Mouse (Mus musculus): Measurements from ENCODE around the gene Tnfrsf14.
A peak's percentile ranks its signal among the peaks of the same experiment; 100 is the strongest.

Tnfrsf14 gene

GRCm38 (mm10) chr4:154948940-154949588 is 20.7 kb upstream of the Tnfrsf14 start:
- no peak for DNase-seq (ENCODE audit: low read depth, low spot score)

GRCm38 (mm10) chr4:154948066-154948939 is 19.9 kb upstream of the Tnfrsf14 start:
- no peak for DNase-seq (ENCODE audit: low read depth, low spot score)

GRCm38 (mm10) chr4:154946319-154946718 is 18.0 kb upstream of the Tnfrsf14 start:
- DNase-seq (ENCODE audit: low read depth, low spot score), result peak; percentile 89

GRCm38 (mm10) chr4:154944121-154944590 is 15.8 kb upstream of the Tnfrsf14 start:
- peak; percentile 95 for DNase-seq (ENCODE audit: low read depth, low spot score)

GRCm38 (mm10) chr4:154943323-154944039 is 15.1 kb upstream of the Tnfrsf14 start:
- no peak for DNase-seq (ENCODE audit: low read depth, low spot score)

GRCm38 (mm10) chr4:154942632-154943322 is 14.4 kb upstream of the Tnfrsf14 start:
- peak; percentile 88 for DNase-seq (ENCODE audit: low read depth, low spot score)

- no peak for DNase-seq (ENCODE audit: low read depth, low spot score)
Measured at GRCm38 (mm10) chr4:154941831-154942230, 13.5 kb upstream of the Tnfrsf14 start.

GRCm38 (mm10) chr4:154940156-154940555 is 11.8 kb upstream of the Tnfrsf14 start:
- no peak for DNase-seq (ENCODE audit: low read depth, low spot score)

GRCm38 (mm10) chr4:154937746-154938145 is 9.4 kb upstream of the Tnfrsf14 start:
- DNase-seq (ENCODE audit: low read depth, low spot score), result no peak

- DNase-seq (ENCODE audit: low read depth, low spot score), result no peak
Measured at GRCm38 (mm10) chr4:154936542-154937255, 8.3 kb upstream of the Tnfrsf14 start.

- peak; percentile 48 for DNase-seq (ENCODE audit: low read depth, low spot score)
Measured at GRCm38 (mm10) chr4:154935788-154936187, 7.4 kb upstream of the Tnfrsf14 start.

- DNase-seq (ENCODE audit: low read depth, low spot score), result no peak
Measured at GRCm38 (mm10) chr4:154934800-154935199, 6.4 kb upstream of the Tnfrsf14 start.

GRCm38 (mm10) chr4:154933306-154933907 is 5.0 kb upstream of the Tnfrsf14 start:
- no peak for DNase-seq (ENCODE audit: low read depth, low spot score)

GRCm38 (mm10) chr4:154929088-154929660 is 811 bp upstream of the Tnfrsf14 start:
- DNase-seq (ENCODE audit: low read depth, low spot score), result no peak

- no peak for DNase-seq (ENCODE audit: low read depth, low spot score)
Measured at GRCm38 (mm10) chr4:154927899-154928337, 445 bp downstream of the Tnfrsf14 start.

- no peak for DNase-seq (ENCODE audit: low read depth, low spot score)
Measured at GRCm38 (mm10) chr4:154926969-154927898, 1.1 kb downstream of the Tnfrsf14 start.

GRCm38 (mm10) chr4:154925413-154925812 is 3.0 kb downstream of the Tnfrsf14 start:
- DNase-seq (ENCODE audit: low read depth, low spot score), result peak; percentile 65

GRCm38 (mm10) chr4:154922931-154923330 is 5.4 kb downstream of the Tnfrsf14 start:
- no peak for DNase-seq (ENCODE audit: low read depth, low spot score)

GRCm38 (mm10) chr4:154922291-154922690 is 6.1 kb downstream of the Tnfrsf14 start:
- DNase-seq (ENCODE audit: low read depth, low spot score), result no peak
